Mouse (Mus musculus) embryonic facial prominence, embryonic 11.5 days (tissue): ENCODE measurements at regions not wholly inside any gene's neighbourhood (a gene's known extent, or its start where the extent isn't known, plus 50 kb on each side); places are given as distances from the start of the nearest gene placed in this dataset.
"Not testable (repeated sequence)": the region's sequence is repeated elsewhere in the genome, so short reads cannot be mapped to it uniquely, and the experiment has no call there.

Source experiments
- ATAC-seq: fragments of 200-750 bp; cut with Nextera tagmentation; replicated peaks from 2 replicates; pipeline ENCODE4 v1.8.0; 2017; ENCODE audit warnings: low read depth; ENCODE audit not compliant: insufficient number of reproducible peaks, low FRiP score, low TSS enrichment
- DNase-seq: peaks from one replicate; pipeline ENCODE4 v3.0.0-alpha.2; 2015; ENCODE audit warnings: low spot score
- H3K27ac ChIP-seq: fragments of 300-500 bp; sonication (generic); replicated peaks from 2 replicates; pipeline ENCODE4 v1.5.1; 2014; ENCODE audit warnings: mild to moderate bottlenecking, low read depth, low read length, control low read depth
- H3K27me3 ChIP-seq: fragments of 300-500 bp; sonication (generic); 2 replicates; pipeline ENCODE4 v1.6.1; 2014; ENCODE audit warnings: mild to moderate bottlenecking, low read length, moderate library complexity, mixed read lengths; ENCODE audit not compliant: control insufficient read depth, insufficient read depth
- H3K36me3 ChIP-seq: fragments of 300-500 bp; sonication (generic); replicated peaks from 2 replicates; pipeline ENCODE4 v1.6.1; 2014; ENCODE audit warnings: low read depth, mild to moderate bottlenecking, low read length, moderate library complexity, mixed read lengths; ENCODE audit not compliant: control insufficient read depth, insufficient read depth
- H3K4me1 ChIP-seq: fragments of 300-500 bp; sonication (generic); 2 replicates; pipeline ENCODE4 v1.6.1; 2014; ENCODE audit warnings: low read length, mixed read lengths; ENCODE audit not compliant: control insufficient read depth, insufficient read depth
- H3K4me2 ChIP-seq: fragments of 300-500 bp; sonication (generic); 2 replicates; pipeline ENCODE4 v1.6.1; 2014; ENCODE audit warnings: low read depth, mild to moderate bottlenecking, control low read depth, low read length, moderate library complexity
- H3K4me3 ChIP-seq: fragments of 300-500 bp; sonication (generic); 2 replicates; pipeline ENCODE4 v1.5.1; 2014; ENCODE audit warnings: low read depth, low read length, control low read depth
- H3K9ac ChIP-seq: fragments of 300-500 bp; sonication (generic); replicated peaks from 2 replicates; pipeline ENCODE4 v1.6.1; 2014; ENCODE audit warnings: mild to moderate bottlenecking, control low read depth, low read length
- H3K9me3 ChIP-seq: fragments of 300-500 bp; sonication (generic); replicated peaks from 2 replicates; pipeline ENCODE4 v1.6.1; 2016; ENCODE audit warnings: mild to moderate bottlenecking, low read length, inconsistent platforms, mixed read lengths; ENCODE audit not compliant: control insufficient read depth
- WGBS: fragments of 180-500 bp; shearing (Covaris S2); extraction: QIAGEN DNeasy Blood & Tissue Kit; methylation state at CpG from one replicate; pipeline ENCODE4 v1.1.7; 2014; 5-methylcytosine and 5-hydroxymethylcytosine counted together

DNA sequence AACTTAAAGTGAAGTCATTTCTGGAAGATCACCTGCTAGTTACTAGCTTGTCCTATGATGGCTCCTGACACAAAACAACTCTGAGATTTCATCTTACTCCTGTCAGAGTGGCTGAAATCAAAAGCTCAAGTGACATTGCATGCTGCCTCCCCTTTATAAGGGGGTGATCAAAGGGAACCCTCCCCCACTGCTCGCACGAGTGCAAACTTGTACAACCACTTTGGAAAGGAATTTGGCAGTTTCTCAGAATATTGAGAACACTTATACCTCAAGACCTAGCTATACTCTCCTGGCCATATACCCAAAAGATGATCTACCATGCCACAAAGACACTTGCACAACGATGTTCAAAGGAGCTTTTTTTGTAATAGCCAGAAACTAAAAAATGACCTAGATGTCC, 102.5 kb upstream of the Pdc start:
- Histone ChIP-seq H3K9ac (no peak overlapping the region), H3K36me3 (no peaks in the 10 kb centered on the region), H3K4me2 (no peak overlapping the region), H3K4me1 (no peaks in the 10 kb centered on the region), H3K27ac (no peak overlapping the region), H3K27me3 (no peaks in the 10 kb centered on the region), H3K9me3 (no peaks in the 10 kb centered on the region), H3K4me3 (no peak overlapping the region)
- DNase-seq (no peak), ATAC-seq (no peak)
- 75% methylated on average over 3 of the region's 3 CpGs for WGBS

DNA sequence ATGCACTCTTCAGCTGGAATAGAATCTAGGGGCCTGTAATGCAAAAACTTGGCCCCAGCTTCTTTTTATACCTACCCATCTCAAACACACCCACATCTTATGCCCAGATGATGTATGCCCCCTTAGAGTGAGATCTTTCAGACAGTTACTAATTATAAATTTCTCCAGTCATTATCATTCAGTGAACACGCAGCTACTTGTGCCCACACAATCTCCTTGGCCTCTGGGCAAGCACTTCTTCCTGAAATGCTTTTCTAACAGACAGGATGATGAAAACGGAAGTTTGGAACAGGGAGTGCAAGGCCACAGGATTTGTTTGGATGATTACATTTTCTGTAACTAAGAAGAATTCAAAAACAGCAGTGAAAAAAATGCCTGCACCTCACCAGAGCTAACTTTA, 100.4 kb upstream of the Pdc start:
- H3K4me3 ChIP-seq: no peak overlapping the region
- WGBS: 85% methylated on average over 2 of the region's 2 CpGs
- no peak for ATAC-seq

DNA sequence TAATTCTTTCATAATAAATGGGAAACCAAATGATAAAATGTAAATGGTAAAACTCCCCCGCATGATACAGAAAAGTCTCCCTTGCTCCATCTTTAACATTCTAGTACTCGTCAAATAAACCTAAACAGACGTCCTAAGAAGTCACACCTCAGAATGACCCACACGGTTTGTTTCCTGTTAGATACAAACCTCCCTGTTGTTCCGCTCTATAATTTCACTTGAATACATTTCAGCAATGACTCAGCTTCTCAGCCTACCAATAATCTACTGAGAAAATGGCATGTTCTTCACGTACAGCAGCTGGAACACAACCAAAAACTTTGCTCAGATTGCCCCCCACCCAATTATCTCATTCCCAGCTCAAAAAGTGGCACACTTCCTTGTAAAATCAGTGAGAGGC, 93.7 kb upstream of the Pdc start:
- no peak overlapping the region for H3K4me2 ChIP-seq
- no peaks in the 10 kb centered on the region for H3K9me3 ChIP-seq
- no peak overlapping the region for H3K4me3 ChIP-seq
- no peaks in the 10 kb centered on the region for H3K4me1 ChIP-seq
- H3K27me3 ChIP-seq: no peaks in the 10 kb centered on the region
- WGBS: 75% methylated on average over 6 of the region's 6 CpGs
- H3K9ac ChIP-seq: no peak overlapping the region
- no peak for ATAC-seq
- H3K36me3 ChIP-seq: no peaks in the 10 kb centered on the region
- H3K27ac ChIP-seq: no peak overlapping the region
- DNase-seq: no peak

More for the DNA sequence above, 100.4 kb upstream of the Pdc start:
- H3K9ac ChIP-seq: no peak overlapping the region
- H3K4me2 ChIP-seq: no peak overlapping the region
- no peak for DNase-seq
- H3K27ac ChIP-seq: no peak overlapping the region
- no peaks in the 10 kb centered on the region for H3K4me1 ChIP-seq
- H3K27me3 ChIP-seq: no peaks in the 10 kb centered on the region
- no peaks in the 10 kb centered on the region for H3K9me3 ChIP-seq
- H3K36me3 ChIP-seq: no peaks in the 10 kb centered on the region

DNA sequence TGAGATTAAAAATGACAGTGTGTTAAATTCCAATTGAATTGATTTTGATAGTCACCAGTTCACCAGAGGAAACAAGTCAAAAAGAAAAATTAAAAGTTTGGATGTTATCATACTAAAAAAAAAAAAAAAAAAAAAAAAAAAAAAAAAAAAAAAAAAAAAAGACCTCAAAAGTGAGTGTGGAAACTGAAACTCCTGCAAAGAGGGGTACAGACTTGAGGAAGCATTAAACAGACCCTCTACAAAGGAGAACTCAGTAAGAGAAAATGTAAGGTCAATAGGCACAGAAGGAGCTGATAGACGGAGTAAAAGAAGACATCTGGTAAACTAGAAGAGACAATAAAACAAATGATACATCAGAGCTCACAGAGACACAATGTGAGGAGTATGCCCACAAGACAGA, 79.7 kb upstream of the Pdc start:
- H3K36me3 ChIP-seq, DNase-seq, H3K4me1 ChIP-seq, H3K9ac ChIP-seq, H3K4me2 ChIP-seq, ATAC-seq, H3K27ac ChIP-seq, H3K27me3 ChIP-seq, H3K9me3 ChIP-seq, H3K4me3 ChIP-seq: not testable (repeated sequence)
- WGBS: 81% methylated on average over 1 of the region's 1 CpGs

DNA sequence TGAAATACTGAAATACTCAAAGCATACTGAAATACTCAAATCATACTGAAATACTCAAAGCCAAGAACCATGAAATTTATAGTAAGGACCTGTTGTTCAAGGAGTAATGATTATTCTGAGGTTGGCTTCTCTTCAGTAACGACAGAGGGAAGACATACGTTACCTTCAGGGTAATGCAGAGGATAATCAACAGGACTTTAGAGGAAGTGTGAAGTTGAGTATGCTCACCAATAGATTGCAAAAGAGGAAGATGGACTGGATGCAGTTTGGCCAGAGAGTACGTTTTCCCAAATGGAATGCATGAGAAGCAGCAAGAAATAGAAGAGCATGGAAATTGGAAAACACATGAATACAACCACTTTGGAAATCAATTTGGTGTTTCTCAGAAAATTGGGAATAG, 79.1 kb upstream of the Pdc start:
- no peak overlapping the region for H3K4me3 ChIP-seq
- ATAC-seq (no peak), DNase-seq (no peak)
- no peak overlapping the region for H3K27ac ChIP-seq
- H3K4me2 ChIP-seq: no peak overlapping the region
- H3K9ac ChIP-seq: no peak overlapping the region
- 87% methylated on average over 3 of the region's 3 CpGs for WGBS
- no peaks in the 10 kb centered on the region for H3K9me3 ChIP-seq
- no peaks in the 10 kb centered on the region for H3K27me3 ChIP-seq
- H3K4me1 ChIP-seq: no peaks in the 10 kb centered on the region
- H3K36me3 ChIP-seq: no peaks in the 10 kb centered on the region

DNA sequence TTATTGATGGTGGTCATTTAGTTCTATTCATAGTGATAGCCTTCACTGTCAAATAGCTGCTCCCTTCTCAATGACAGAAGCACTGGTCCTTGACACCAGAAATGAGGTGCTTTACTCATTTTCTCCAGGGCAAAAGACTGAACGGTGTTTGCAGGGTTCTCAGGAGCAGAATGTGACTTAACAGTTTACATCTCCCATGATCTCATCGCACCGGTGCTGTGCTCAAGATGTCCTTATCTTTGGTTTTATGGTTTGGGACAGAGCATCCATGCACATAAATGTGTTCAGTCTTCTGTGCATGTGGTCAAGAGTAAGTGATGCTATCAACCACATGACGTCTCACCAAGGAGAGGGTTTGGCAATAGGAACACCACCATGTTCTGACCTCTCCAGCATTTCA, 78.1 kb upstream of the Pdc start:
- Histone ChIP-seq H3K4me3 (no peak overlapping the region), H3K9ac (no peak overlapping the region), H3K27me3 (no peaks in the 10 kb centered on the region), H3K36me3 (no peaks in the 10 kb centered on the region), H3K4me2 (no peak overlapping the region), H3K27ac (no peak overlapping the region), H3K9me3 (no peaks in the 10 kb centered on the region), H3K4me1 (no peaks in the 10 kb centered on the region)
- DNase-seq: no peak
- no peak for ATAC-seq
- 88% methylated on average over 4 of the region's 4 CpGs for WGBS

DNA sequence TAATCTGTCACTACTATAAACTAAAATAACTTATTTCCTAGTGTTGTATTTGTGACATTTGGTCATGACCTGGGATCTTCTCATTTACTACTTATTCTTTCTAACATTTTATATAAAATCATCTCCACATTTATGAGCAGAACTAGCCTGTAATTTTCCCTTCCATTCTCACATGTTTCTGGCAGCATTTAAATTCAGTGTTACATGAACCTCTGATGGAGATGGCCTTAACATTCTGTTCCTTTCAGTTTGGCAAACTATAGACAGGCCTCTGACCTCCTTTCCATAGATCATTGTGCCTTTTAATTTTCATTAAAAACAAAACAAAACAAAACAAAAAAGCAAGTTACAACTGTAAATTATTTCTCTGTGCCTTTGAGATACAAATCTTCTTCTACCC, 77.1 kb upstream of the Pdc start:
- Histone ChIP-seq H3K4me1 (no peaks in the 10 kb centered on the region), H3K36me3 (no peaks in the 10 kb centered on the region), H3K27ac (no peak overlapping the region), H3K9me3 (no peaks in the 10 kb centered on the region), H3K27me3 (no peaks in the 10 kb centered on the region), H3K9ac (no peak overlapping the region), H3K4me2 (no peak overlapping the region), H3K4me3 (no peak overlapping the region)
- DNase-seq: no peak
- ATAC-seq: no peak

DNA sequence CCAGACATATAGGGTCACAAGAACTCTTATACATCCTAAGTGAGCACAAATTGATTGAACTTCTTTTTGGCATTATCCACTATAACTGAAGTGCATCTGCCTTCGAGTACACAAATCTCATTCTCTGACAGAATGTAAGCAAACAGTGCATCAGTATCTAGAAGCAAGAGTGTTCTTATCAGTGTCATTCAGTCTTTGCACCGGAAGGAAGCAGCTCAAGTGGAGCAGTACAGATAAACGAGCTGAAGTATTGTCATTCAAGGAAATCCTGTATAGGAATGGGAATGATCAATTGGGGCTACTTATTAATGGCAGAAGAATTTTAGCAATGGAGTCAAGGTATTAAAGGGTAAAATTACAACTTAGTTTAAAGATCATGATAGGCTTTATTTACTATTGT, 74.3 kb upstream of the Pdc start:
- Histone ChIP-seq H3K27ac (no peak overlapping the region), H3K9me3 (no peaks in the 10 kb centered on the region), H3K27me3 (no peaks in the 10 kb centered on the region), H3K9ac (no peak overlapping the region), H3K36me3 (no peaks in the 10 kb centered on the region), H3K4me1 (no peaks in the 10 kb centered on the region), H3K4me3 (no peak overlapping the region), H3K4me2 (no peak overlapping the region)
- 76% methylated on average over 3 of the region's 3 CpGs for WGBS
- DNase-seq: no peak
- no peak for ATAC-seq

DNA sequence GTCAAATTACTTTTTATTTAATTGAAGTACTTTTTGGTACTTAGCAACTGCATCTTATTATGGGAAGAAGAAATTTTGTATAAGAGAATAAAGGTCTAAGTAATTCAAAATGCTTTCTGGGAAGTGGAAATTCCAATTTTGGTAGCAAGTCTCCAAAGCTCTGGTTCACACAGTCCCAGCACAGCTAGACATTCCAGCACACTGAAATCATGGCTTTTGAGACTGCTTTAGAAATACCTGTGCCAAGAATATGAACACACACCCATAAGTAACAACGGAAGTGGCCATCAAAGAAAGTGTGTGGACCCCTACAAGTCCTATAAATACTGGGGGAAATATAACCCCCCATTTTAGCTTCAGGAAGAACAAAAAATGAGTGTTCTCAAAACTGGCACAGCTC, 67.8 kb upstream of the Pdc start:
- no peak overlapping the region for H3K9ac ChIP-seq
- WGBS: 97% methylated on average over 1 of the region's 1 CpGs
- H3K4me1 ChIP-seq: no peaks in the 10 kb centered on the region
- H3K4me3 ChIP-seq: no peak overlapping the region
- no peak for DNase-seq
- no peak overlapping the region for H3K27ac ChIP-seq
- H3K9me3 ChIP-seq: no peaks in the 10 kb centered on the region
- H3K36me3 ChIP-seq: no peaks in the 10 kb centered on the region
- no peak for ATAC-seq
- no peak overlapping the region for H3K4me2 ChIP-seq
- H3K27me3 ChIP-seq: no peaks in the 10 kb centered on the region
